Mouse (Mus musculus) layer of hippocampus, postnatal 14 days (tissue): Measurements from ENCODE around the gene Cacng2. TPM values are rescaled to one million over a fixed set of nuclear protein-coding genes. Genes with fewer than 3 reads are reported as not detected.

ENCODE experiments used
- DNase-seq, 2 experiments: peaks; one replicate each; pipeline ENCODE4 v3.0.0; 2021 to 2022; ENCODE audit warnings: low spot score in 2 of 2, mixed read lengths in 1 of 2
- total RNA-seq, 2 experiments: library from RNA; stranded (reverse); gene quantifications; 2 replicates each; pipeline ENCODE4 v1.2.3; 2021

Gene Cacng2
- total RNA-seq, 2 experiments from 2014 or later, result 43.3 to 45.8 TPM

GRCm38 (mm10) chr15:77955440-77956403 is 164.1 kb downstream of the Cacng2 start:
- DNase-seq, result no peak

DNA sequence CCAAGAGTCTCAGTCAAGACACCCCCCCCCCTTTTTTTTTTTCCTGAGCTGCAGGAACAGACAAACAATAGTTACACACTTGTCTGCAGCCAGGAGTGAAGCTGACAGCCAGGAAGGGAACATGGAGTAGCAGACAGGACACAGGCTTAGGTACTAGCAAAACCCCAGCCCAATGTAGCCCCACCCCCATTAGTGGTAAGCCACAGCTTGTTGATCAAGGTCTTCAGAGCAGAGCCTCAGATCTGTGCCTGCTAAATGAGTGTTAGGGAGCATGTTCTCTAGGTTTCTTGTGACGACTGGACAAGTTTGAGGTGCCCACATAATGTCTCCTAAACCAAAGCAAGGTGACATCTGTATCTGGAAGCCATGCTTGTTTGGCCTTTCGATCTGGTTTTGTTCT is 165.5 kb downstream of the Cacng2 start:
- DNase-seq, result no peak

DNA sequence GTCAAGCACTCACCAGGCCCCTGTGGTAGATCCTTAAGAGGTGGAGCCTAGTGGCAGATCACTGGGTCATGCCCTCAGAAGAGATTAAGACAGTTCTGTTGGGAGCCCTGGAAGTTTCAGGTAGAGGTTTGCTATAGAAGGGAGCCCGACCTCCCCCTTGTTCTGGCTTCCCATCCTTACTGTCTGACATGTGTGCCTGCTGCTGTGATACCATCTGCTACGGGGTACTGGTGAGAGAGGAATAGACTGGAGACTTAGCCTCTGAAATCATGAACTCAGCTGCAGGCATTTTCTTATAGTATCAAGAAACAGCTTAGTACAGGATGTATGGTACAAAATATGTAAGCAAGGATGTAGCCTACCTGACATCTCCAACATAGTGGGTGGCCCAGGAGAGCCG is 166.9 kb downstream of the Cacng2 start:
- no peak for DNase-seq

DNA sequence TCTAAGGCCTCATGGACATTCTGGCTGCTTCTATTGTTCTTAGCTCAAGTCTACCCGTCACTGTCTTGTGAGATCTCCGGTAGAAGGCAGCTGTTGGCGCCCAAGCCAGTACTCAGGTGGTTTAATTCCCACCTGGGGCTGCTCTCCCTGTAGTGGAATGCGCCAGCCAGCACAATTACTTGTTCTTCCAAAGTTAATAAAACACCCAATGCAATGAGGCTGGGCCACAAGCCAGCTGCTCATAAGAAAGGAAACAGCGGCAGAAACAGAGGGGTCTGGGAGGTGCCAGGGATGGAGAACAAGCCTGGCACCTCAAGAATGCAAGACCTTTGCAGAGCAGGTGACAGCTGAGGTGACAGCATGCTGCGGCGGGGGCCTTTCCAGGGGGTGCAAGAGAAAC is 170.8 kb downstream of the Cacng2 start:
- no peak for DNase-seq

DNA sequence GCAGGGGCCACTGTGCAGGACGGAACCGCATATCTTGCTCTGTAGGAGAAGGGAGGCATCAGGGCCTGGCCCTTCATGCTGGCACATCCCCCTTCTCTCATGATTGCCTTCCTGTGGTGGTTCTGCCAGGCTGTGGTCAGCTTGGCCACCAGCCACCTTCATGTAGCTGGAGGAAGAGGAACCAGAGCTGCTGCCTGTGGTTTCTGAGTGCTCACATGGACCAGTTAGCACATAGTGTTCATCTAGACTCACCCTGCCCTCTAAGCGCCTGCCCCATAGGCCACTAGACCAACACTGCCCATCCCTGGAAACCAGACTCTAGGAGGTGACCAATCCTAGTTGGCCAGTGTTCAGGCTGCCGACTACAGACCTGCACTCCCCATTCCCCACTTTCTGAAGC is 174.1 kb downstream of the Cacng2 start:
- no peak for DNase-seq

Other genes starting within 250 kb of the Cacng2 start
- gene Txn2, start 191.0 kb downstream of the Cacng2 start, total RNA-seq, result 100 to 1,000 TPM; 106 to 116 TPM
- gene Foxred2, start 163.3 kb downstream of the Cacng2 start, total RNA-seq, result 10 to 100 TPM; 10.5 to 11.6 TPM
- gene Eif3d, start 149.2 kb downstream of the Cacng2 start, total RNA-seq, result 100 to 1,000 TPM in 1 of 2 experiments, 10 to 100 TPM in 1; 99.5 to 100 TPM
- 10 to 100 TPM; 26.4 to 31.2 TPM for gene Ift27, start 54.1 kb upstream of the Cacng2 start, total RNA-seq
- 10 to 100 TPM; 34.6 to 34.9 TPM for gene Pvalb, start 86.4 kb upstream of the Cacng2 start, total RNA-seq
- gene Ncf4, start 124.8 kb upstream of the Cacng2 start, total RNA-seq, result 1 to 10 TPM in 1 of 2 experiments, not detected in 1; 1.7 TPM
- 1 to 10 TPM; 2.3 to 2.7 TPM for gene Csf2rb2, start 185.7 kb upstream of the Cacng2 start, total RNA-seq
- 1 to 10 TPM; 3.3 to 3.8 TPM for gene Csf2rb, start 205.7 kb upstream of the Cacng2 start, total RNA-seq